Mouse (Mus musculus): Measurements from ENCODE around the gene Eefsec. TPM values are rescaled to one million over a fixed set of nuclear protein-coding genes. Genes with fewer than 3 reads are reported as not detected.

Gene Eefsec
- polyA plus RNA-seq, 1 experiment from 2014 or later = 31.3 TPM

DNA sequence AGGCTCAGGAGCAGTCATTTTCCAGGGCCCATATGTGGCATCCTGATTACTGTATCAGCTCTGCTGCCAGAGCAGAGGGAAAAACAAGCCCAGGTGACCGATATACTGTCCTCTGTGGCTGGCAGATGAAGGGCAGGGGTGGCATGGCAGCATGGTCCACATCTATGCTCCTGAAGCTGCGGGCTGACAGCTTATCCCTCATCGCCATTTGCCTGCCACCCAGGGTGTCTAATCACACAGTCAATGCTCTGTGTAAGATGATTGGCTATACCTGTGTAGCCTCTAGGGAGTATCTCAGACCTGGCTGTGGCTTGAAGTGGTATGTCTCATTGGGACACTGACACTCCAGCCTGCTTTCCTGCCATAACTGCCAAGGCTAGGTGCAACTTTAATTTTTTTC, 180.3 kb downstream of the Eefsec start:
- H3K4me3 ChIP-seq = no peak overlapping the region
- no peaks in the 10 kb centered on the region for H3K27me3 ChIP-seq (replicated peaks)
- no peaks in the 10 kb centered on the region for H3K36me3 ChIP-seq (replicated peaks)
- no peak overlapping the region for H3K9ac ChIP-seq
- no peak overlapping the region for H3K4me2 ChIP-seq
- ATAC-seq (replicated peaks) = no peak
- H3K4me1 ChIP-seq = peaks cover 7% of the 10 kb centered on the region
- no peak overlapping the region for H3K27ac ChIP-seq
- H3K9me3 ChIP-seq = no peaks in the 10 kb centered on the region
- WGBS = 72% methylated on average over 3 of the region's 3 CpGs

DNA sequence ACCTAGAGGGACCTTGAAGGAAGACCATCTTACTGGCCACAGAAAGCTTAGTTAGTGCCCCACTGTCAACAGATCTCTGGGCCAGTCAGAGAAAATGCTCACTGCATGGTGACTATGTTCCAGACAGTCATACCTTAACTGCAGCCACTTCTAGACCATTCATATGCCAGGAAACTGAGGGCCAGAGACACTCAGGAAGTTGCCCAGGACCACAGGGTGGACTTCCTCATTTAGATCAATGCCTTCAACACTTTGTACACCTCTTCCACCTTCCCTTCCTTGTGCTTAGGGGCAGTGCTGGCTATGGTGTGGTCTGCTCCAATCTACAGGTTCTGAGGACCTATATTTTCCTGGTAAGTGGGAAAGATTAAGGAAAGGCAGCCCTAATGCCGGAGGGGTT, 181.0 kb downstream of the Eefsec start:
- peaks cover 7% of the 10 kb centered on the region for H3K4me1 ChIP-seq
- H3K27ac ChIP-seq = no peak overlapping the region
- H3K9me3 ChIP-seq = no peaks in the 10 kb centered on the region
- WGBS = 91% methylated on average over 1 of the region's 1 CpGs
- no peak overlapping the region for H3K4me2 ChIP-seq
- no peak overlapping the region for H3K9ac ChIP-seq
- H3K36me3 ChIP-seq (replicated peaks) = no peaks in the 10 kb centered on the region
- no peak for ATAC-seq (replicated peaks)
- no peak overlapping the region for H3K4me3 ChIP-seq
- no peaks in the 10 kb centered on the region for H3K27me3 ChIP-seq (replicated peaks)

GRCm38 (mm10) chr6:88262160-88262559, 184.2 kb downstream of the Eefsec start:
- H3K9ac ChIP-seq = no peak overlapping the region
- no peaks in the 10 kb centered on the region for H3K9me3 ChIP-seq
- no peak overlapping the region for H3K4me3 ChIP-seq
- H3K27me3 ChIP-seq (replicated peaks) = no peaks in the 10 kb centered on the region
- H3K4me2 ChIP-seq = no peak overlapping the region
- 31% methylated on average over 9 of the region's 9 CpGs for WGBS
- 0 out of 2 replicates have a peak, but pooled peaks have one; percentile 33 for ATAC-seq (replicated peaks)
- H3K36me3 ChIP-seq (replicated peaks) = no peaks in the 10 kb centered on the region
- H3K4me1 ChIP-seq = peaks cover 7% of the 10 kb centered on the region
- H3K27ac ChIP-seq = no peak overlapping the region

DNA sequence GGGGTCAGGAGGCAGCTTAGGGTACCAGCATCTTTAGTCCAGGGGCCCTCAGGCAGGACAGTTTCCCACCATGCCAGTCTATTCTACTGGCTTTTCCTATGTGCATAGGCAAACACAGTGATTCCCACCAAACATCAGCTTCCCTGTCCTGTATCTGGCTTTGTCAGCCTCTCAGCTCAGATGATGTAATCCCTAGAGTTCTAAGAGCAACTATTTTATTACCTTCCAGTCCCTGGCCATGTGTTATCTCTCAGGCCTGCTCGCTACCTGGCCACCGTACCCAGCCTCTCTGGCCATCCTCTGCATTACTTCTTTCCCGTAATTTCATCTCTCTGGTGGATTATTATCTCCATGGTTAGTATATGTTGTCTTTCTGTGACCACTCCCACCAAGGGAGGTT, 185.7 kb downstream of the Eefsec start:
- no peaks in the 10 kb centered on the region for H3K27me3 ChIP-seq (replicated peaks)
- H3K36me3 ChIP-seq (replicated peaks) = no peaks in the 10 kb centered on the region
- no peaks in the 10 kb centered on the region for H3K9me3 ChIP-seq
- no peak overlapping the region for H3K9ac ChIP-seq
- no peak for ATAC-seq (replicated peaks)
- peaks cover 7% of the 10 kb centered on the region for H3K4me1 ChIP-seq
- H3K27ac ChIP-seq = no peak overlapping the region
- no peak overlapping the region for H3K4me2 ChIP-seq
- WGBS = 95% methylated on average over 3 of the region's 3 CpGs
- no peak overlapping the region for H3K4me3 ChIP-seq

GRCm38 (mm10) chr6:88259621-88260020, 186.7 kb downstream of the Eefsec start:
- no peak overlapping the region for H3K4me2 ChIP-seq
- WGBS = 92% methylated on average over 3 of the region's 3 CpGs
- no peaks in the 10 kb centered on the region for H3K27me3 ChIP-seq (replicated peaks)

GRCm38 (mm10) chr6:88255435-88255834, 190.9 kb downstream of the Eefsec start:
- Histone ChIP-seq H3K36me3 (replicated peaks) (no peaks in the 10 kb centered on the region), H3K4me3 (no peak overlapping the region), H3K27ac (no peak overlapping the region), H3K27me3 (replicated peaks) (no peaks in the 10 kb centered on the region), H3K4me2 (no peak overlapping the region), H3K9me3 (no peaks in the 10 kb centered on the region), H3K9ac (no peak overlapping the region), H3K4me1 (no peaks in the 10 kb centered on the region)
- WGBS = 79% methylated on average over 4 of the region's 4 CpGs
- no peak for ATAC-seq (replicated peaks)

More at GRCm38 (mm10) chr6:88259621-88260020, 186.7 kb downstream of the Eefsec start:
- ATAC-seq (replicated peaks) = no peak
- Histone ChIP-seq H3K36me3 (replicated peaks) (no peaks in the 10 kb centered on the region), H3K27ac (no peak overlapping the region), H3K9ac (no peak overlapping the region), H3K9me3 (no peaks in the 10 kb centered on the region), H3K4me1 (peaks cover 7% of the 10 kb centered on the region), H3K4me3 (no peak overlapping the region)

DNA sequence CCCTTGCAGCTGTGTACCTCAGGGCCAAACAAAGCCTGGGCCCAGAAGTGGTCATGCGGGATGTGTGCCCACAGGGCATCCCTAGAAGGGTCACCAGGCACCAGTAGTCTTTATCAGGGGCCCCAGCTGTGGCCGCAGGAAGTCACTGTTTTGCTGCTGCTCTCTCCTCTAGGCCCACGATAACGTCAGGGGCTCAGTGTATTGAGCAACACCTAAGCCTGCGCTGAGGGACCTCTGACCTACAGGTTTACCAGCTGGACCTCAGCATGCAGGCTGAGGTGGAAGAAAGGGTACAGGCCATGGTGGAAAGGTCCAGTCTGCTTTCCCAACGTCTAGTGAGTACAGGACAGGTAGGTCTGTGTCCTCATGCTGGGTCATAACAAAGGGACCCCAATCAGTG, 192.3 kb downstream of the Eefsec start:
- WGBS = 82% methylated on average over 6 of the region's 6 CpGs
- Histone ChIP-seq H3K4me1 (no peaks in the 10 kb centered on the region), H3K36me3 (replicated peaks) (no peaks in the 10 kb centered on the region), H3K27me3 (replicated peaks) (no peaks in the 10 kb centered on the region), H3K9ac (no peak overlapping the region), H3K9me3 (no peaks in the 10 kb centered on the region), H3K4me3 (no peak overlapping the region), H3K27ac (no peak overlapping the region), H3K4me2 (no peak overlapping the region)
- ATAC-seq (replicated peaks) = no peak

GRCm38 (mm10) chr6:88251798-88252478, 194.4 kb downstream of the Eefsec start:
- Histone ChIP-seq H3K9ac (no peak overlapping the region), H3K27ac (no peak overlapping the region), H3K9me3 (no peaks in the 10 kb centered on the region), H3K36me3 (replicated peaks) (no peaks in the 10 kb centered on the region), H3K4me1 (no peaks in the 10 kb centered on the region), H3K4me3 (no peak overlapping the region), H3K27me3 (replicated peaks) (no peaks in the 10 kb centered on the region), H3K4me2 (no peak overlapping the region)
- 87% methylated on average over 7 of the region's 7 CpGs for WGBS
- ATAC-seq (replicated peaks) = no peak

- Histone ChIP-seq H3K27me3 (replicated peaks) (no peaks in the 10 kb centered on the region), H3K4me3 (no peak overlapping the region), H3K27ac (no peak overlapping the region), H3K9me3 (no peaks in the 10 kb centered on the region), H3K36me3 (replicated peaks) (no peaks in the 10 kb centered on the region), H3K4me2 (no peak overlapping the region), H3K4me1 (no peaks in the 10 kb centered on the region), H3K9ac (no peak overlapping the region)
- WGBS = 91% methylated on average over 1 of the region's 1 CpGs
- ATAC-seq (replicated peaks) = no peak
These were observed 194.9 kb downstream of the Eefsec start for GRCm38 (mm10) chr6:88251396-88251795.

DNA sequence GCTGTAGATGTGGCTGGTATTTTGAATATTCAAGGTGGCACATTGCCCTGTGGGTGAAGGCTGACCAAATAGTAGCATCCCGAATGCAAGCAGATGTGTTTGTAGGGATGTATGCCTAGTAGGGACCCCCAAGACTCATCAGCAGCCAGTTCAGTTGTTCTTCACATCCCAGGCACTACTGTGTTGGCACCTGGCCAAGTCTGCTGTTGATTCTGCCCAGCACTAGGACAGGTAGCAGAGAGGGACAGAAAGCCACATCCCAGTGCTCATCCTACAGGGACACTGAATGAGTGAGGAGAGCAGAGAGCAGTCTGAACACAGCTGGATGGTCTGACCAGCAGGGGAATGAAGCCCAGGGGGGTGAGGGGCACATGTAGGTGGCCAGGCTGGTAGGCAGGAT, 197.1 kb downstream of the Eefsec start:
- no peaks in the 10 kb centered on the region for H3K9me3 ChIP-seq
- no peaks in the 10 kb centered on the region for H3K36me3 ChIP-seq (replicated peaks)
- no peaks in the 10 kb centered on the region for H3K4me1 ChIP-seq
- ATAC-seq (replicated peaks) = no peak
- 76% methylated on average over 1 of the region's 1 CpGs for WGBS
- H3K9ac ChIP-seq = no peak overlapping the region
- H3K4me3 ChIP-seq = no peak overlapping the region
- no peak overlapping the region for H3K4me2 ChIP-seq
- no peaks in the 10 kb centered on the region for H3K27me3 ChIP-seq (replicated peaks)
- no peak overlapping the region for H3K27ac ChIP-seq

DNA sequence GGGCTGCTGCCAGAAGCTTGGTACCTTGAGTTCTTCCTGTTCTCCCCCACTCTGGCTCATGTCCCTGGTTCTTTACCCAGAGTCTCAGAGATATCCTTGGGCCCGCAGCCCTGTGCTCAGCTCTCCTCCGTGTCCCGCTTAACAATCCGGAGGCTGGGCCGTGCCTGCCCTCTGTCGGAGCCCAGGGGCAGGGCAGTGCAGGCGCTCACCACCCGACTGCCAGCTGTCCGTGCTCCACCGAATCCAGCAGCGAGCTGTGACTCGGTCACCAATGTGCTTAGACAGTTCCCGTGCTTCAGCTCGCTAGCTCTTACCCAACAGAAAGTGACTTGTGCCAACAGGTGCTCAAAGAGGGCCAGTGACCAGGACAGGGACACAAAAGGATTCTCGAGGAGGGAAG, 203.7 kb downstream of the Eefsec start:
- no peak overlapping the region for H3K27ac ChIP-seq
- WGBS = 5% methylated on average over 15 of the region's 15 CpGs
- H3K4me1 ChIP-seq = 0 out of 2 replicates have a peak, but pooled peaks cover 6% of the 10 kb centered on the region
- no peaks in the 10 kb centered on the region for H3K36me3 ChIP-seq (replicated peaks)
- no peak overlapping the region for H3K4me3 ChIP-seq
- ATAC-seq (replicated peaks) = peak; percentile 55; the same call in 1 of the 2 replicates
- no peaks in the 10 kb centered on the region for H3K27me3 ChIP-seq (replicated peaks)
- H3K9ac ChIP-seq = no peak overlapping the region
- no peaks in the 10 kb centered on the region for H3K9me3 ChIP-seq
- H3K4me2 ChIP-seq = no peak overlapping the region

DNA sequence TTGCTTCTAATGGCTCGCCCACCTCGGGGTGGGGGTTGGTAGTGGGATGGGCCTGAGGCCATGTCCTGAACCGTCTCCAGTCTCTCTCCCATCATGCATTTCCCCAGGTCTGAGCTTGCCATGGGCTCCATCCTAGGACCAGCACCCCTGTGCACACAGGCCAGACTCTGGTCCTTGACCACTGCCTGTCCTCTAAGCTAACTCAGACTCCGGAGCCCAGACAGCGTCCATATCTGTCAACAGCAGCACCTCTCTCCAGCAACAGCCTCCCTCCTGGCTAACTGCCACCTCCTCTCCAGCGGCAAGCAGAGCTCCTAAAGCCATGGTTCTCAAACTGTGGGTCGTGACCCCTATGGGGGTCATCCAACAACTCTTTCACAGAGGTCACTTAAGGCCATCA, 209.8 kb downstream of the Eefsec start:
- Histone ChIP-seq H3K4me1 (peaks cover 7% of the 10 kb centered on the region), H3K9me3 (no peaks in the 10 kb centered on the region), H3K4me3 (no peak overlapping the region), H3K36me3 (replicated peaks) (no peaks in the 10 kb centered on the region), H3K27me3 (replicated peaks) (0 out of 2 replicates have a peak, but pooled peaks cover 3% of the 10 kb centered on the region), H3K9ac (no peak overlapping the region), H3K4me2 (0 out of 2 replicates have a peak overlapping the region, but pooled peaks have one; percentile 40), H3K27ac (no peak overlapping the region)
- no peak for ATAC-seq (replicated peaks)
- WGBS = 14% methylated on average over 7 of the region's 7 CpGs

DNA sequence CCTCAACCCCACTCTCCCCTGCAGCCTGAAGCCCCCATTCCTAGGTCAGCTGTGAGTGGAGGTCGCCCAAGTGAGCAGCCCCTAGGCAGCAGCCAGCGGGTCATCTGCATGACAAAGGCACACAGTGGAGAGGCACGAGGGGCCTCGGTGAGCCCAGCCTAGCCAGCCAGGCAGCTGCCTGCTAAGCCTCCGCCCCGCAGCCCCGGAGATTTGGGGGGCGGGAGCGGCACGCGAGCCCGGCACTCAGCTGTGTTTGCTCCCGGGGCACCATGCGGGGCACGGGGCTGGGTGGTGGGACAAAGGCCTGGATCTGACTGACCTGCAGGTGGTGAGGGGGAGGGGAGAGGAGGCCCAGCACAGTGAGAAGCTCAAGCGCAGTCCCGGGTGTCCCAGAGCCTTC, 210.4 kb downstream of the Eefsec start:
- WGBS = 0% methylated on average over 17 of the region's 17 CpGs
- Histone ChIP-seq H3K4me3 (no peak overlapping the region), H3K27me3 (replicated peaks) (0 out of 2 replicates have a peak, but pooled peaks cover 3% of the 10 kb centered on the region), H3K9me3 (no peaks in the 10 kb centered on the region), H3K4me2 (peak overlapping the region; percentile 40), H3K4me1 (peaks cover 7% of the 10 kb centered on the region), H3K27ac (no peak overlapping the region), H3K36me3 (replicated peaks) (no peaks in the 10 kb centered on the region), H3K9ac (no peak overlapping the region)
- ATAC-seq (replicated peaks) = peak; percentile 65
